Mouse (Mus musculus): ENCODE data around the gene Cnot6. TPM values are rescaled to one million over a fixed set of nuclear protein-coding genes. Genes with fewer than 3 reads are reported as not detected.
A peak's percentile ranks its signal among the peaks of the same experiment; 100 is the strongest.

Gene Cnot6
- polyA plus RNA-seq, 3 experiments from 2014 or later = 24.2 to 29.7 (median 26.8) TPM

- ATAC-seq = no peak
Observed at GRCm38 (mm10) chr11:49713336-49714334, 1.1 kb upstream of the Cnot6 start.

GRCm38 (mm10) chr11:49711981-49712554 lies 455 bp downstream of the Cnot6 start:
- peak; percentile 10 for ATAC-seq

DNA sequence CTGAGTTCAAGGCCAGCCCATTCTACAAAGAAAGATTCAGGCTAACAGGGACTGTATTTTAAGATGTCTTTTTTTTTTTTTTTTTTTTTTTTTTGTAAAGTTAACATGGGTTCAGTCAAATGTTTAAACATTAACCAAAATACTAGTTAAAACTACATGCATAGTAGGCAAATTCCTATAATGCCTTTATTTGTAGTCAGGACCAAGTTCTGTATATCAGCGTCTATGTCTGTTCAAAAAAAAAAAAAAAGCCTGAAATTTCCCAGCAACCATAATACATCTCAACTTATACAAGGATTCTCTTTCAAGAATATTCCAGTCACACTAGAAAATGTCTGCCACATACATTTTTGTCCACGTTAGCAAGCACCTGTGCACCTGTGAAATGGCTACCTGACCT lies 1.9 kb downstream of the Cnot6 start:
- no peak for ATAC-seq

DNA sequence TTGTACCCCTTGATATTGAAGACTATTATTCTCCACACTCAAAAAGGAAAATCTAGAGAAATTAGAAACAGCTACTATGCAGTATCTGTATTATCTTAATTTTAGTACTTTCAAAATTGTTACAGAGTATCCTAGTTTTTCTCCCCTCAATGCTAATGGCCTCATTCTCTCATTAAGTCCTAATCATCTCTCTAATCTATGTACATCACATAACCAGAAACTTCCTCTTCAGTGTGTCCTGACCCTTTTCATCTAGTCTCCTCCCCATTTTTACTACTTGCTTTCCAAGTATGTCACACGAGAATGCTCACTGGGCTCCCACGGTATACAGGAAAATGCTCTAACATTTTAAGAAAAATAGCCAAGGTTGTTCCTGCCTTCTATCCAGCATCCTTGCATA lies 4.7 kb downstream of the Cnot6 start:
- ATAC-seq = no peak

GRCm38 (mm10) chr11:49704804-49705203 lies 7.7 kb downstream of the Cnot6 start:
- no peak for ATAC-seq

GRCm38 (mm10) chr11:49702014-49702413 lies 10.5 kb downstream of the Cnot6 start:
- no peak for ATAC-seq

DNA sequence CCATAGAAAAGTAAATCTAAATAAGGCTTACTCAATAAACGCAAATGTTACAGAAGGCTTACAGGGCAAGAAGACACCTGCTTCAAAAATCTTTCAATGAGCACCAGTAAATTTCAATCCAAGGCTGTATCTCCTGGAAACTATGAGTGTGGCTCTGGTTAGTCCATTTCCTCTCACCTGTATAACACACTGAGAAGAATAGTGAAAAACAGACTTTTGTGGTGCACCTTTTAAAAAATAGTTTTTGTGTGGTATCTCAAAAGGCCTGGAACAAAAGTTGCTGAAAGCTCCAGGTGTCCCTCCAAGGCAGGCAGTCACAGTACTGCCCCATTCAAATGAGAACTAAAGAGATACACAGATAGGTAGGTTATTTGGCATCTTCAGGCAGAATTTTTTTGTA lies 13.4 kb downstream of the Cnot6 start:
- ATAC-seq = no peak

GRCm38 (mm10) chr11:49697779-49698178 lies 14.7 kb downstream of the Cnot6 start:
- ATAC-seq = no peak

GRCm38 (mm10) chr11:49696472-49696871 lies 16.1 kb downstream of the Cnot6 start:
- peak; percentile 71 for ATAC-seq

- no peak for ATAC-seq
Observed at GRCm38 (mm10) chr11:49695695-49696094, 16.8 kb downstream of the Cnot6 start.

- ATAC-seq = no peak
Observed at GRCm38 (mm10) chr11:49695013-49695412, 17.5 kb downstream of the Cnot6 start.

DNA sequence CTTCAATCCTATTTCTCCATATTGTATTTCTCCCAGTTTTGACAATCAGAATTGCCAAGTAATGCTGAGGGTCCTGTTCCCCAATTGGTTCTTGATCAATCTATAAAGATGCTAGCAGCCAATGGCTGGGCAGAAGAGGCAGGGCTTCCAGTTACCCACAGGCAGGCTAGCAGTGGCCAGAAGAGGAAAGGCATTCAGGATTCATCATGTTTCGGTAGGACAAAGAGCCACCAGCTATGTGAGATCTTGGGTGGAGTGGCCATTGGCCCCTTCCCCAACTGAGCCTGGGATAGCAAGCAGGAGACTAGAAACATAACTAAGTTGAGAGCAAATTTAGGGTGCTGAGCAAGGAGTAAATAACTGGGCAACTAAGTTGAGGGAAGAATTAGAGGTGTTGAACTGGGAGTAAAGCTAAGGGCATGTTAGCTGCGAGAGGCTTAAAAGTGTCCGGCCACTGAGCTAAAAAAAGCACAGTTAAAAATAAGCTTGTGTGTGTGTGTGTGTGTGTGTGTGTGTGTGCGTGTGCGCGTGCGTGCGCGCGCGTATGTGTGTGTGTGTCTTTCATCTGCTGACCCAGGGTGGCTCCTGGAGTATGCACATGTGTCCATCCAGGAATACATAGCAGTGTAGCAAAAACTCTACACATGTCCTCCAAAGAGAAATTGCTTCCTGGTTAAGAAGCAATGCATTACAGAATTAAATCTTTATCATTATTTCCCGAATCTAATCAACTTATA lies 28.1 kb downstream of the Cnot6 start:
- ATAC-seq = no peak

- ATAC-seq = no peak
Observed at GRCm38 (mm10) chr11:49673433-49673832, 39.1 kb downstream of the Cnot6 start.

DNA sequence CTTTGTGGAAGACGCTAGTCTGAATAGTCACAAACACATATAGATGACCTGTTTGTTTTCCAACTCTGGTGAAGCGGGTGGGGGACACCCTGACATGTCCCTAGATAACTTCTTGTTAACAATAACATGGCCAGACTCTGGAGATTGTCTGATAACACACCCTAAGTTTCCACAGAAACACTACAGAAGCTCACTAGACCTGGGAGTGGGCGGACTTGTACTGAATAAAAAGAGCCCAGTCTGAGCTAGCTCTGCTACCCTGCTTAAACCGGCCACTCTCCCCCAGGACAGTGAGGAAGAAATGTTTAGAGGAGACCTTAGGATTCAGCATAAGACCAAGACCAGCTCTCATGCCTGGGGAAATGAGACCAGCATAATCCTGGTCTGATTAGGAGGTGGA lies 47.1 kb downstream of the Cnot6 start:
- ATAC-seq = no peak

- no peak for ATAC-seq
Observed at GRCm38 (mm10) chr11:49664262-49665140, 48.0 kb downstream of the Cnot6 start.

- no peak for ATAC-seq
Observed at GRCm38 (mm10) chr11:49663310-49663709, 49.2 kb downstream of the Cnot6 start, which contains the start of gene Scgb3a1. Gene Scgb3a1 (plus strand): TSS chr11:49663610.

- no peak for ATAC-seq
Observed at GRCm38 (mm10) chr11:49662292-49662780, 50.2 kb downstream of the Cnot6 start.

- ATAC-seq = no peak
Observed at GRCm38 (mm10) chr11:49659470-49659799, 53.1 kb downstream of the Cnot6 start.

DNA sequence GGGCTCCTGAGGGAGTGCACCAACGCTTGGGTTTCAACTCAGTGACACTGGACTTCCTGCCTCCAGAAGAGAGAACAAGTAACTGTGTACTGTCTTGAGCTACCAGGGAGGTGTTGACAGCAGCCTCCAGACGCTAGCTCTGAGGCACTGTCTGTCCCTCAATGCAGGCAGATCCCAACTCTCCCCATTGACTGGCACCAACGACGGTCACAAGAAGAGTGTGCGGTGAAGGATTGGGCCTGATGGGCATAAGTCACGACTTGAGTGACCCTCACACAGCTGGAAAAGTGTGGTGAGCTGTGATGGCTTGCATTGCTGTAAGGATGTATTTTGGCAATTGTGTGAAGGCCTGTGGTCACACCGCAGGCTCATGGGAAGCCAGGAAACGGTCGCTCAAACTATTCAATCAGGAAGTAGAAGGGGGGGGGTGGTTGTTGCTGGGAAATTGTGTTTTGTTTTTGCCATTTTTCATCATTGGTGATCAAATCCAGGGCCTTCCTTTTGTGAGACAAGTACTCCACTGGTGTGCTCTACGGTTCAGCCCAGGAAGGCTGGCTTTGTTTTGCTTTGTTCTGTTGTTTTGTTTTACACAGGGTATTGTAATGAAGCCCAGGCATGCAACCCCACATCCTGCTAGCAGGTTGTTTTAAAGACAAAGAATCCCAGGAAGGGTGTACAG lies 53.6 kb downstream of the Cnot6 start:
- ATAC-seq = peak; percentile 54

- no peak for ATAC-seq
Observed at GRCm38 (mm10) chr11:49658065-49658464, 54.5 kb downstream of the Cnot6 start.

DNA sequence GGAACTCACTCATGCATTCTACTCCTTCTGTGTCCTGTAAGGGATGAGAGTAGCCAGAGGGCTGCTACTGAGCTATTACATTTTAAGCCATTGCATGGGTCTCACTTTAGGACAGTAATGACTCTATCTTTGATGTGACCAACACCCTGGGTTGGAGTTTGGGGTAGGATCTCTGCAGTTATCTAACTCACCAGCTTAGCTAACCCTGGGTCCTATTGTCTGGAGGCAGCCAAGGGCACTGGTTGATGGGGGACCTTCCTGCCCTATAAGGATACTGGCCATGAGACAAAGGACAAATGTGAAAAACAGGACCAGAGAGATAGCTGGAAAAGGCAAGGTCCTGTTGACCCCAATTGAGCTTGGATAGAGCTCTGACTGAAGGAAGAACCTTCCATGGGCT lies 57.0 kb downstream of the Cnot6 start:
- no peak for ATAC-seq

All from inflammation-experienced regulatory T-cells, adult 6 months (primary cell).